Mouse (Mus musculus): Measurements from ENCODE around the gene Tfg. TPM values are rescaled to one million over a fixed set of nuclear protein-coding genes. Genes with fewer than 3 reads are reported as not detected.

Gene Tfg
- polyA plus RNA-seq, 1 experiment, result 67.8 TPM

DNA sequence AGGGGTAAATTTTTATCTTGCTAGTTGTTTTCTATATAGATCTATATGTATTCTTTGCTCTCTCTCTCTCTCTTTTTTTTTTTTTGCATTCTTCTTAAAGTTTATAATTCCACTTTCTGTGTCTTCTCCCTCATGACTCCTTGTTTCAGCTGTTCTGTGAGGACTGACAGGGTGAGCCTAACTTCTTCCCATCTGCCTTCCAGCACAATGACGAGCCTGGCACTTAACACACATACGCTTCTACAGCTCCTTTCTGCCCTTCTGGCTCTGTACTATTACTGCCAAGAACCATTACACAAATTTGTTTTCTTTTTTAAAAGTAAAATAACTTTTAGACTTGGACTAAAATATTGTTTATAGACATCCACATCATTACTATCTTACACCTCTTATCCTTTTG is 43.8 kb downstream of the Tfg start:
- H3K4me1 ChIP-seq (ENCODE audit: control insufficient read depth, insufficient read depth, insufficient read length, low read length), result peaks cover 2% of the 10 kb centered on the region; the same call in 1 of the 2 replicates
- no peak overlapping the region for H3K27ac ChIP-seq (replicated peaks; ENCODE audit: low read depth, low read length)
- H3K4me3 ChIP-seq (ENCODE audit: insufficient read depth, low read depth, low read length), result no peak overlapping the region

DNA sequence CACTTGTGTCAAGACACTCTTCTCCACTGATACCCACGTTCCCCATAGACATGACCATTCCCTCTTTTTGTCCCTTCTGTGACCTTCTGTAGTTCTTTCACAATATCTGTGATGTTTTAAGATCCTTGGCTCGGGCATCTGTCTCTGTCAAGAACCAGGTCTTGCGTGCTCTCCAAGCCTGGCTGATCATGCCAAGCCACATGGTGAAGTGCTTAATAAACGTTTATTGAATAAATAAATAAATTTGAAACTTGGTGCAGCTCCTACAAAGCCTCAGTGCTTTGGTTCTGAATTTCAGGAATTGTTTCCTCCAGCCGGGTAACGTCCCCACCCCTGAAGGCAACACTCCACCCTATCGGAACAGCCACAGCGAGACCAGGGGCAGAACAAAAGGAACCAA is 46.3 kb downstream of the Tfg start:
- H3K27ac ChIP-seq (replicated peaks; ENCODE audit: low read depth, low read length), result no peak overlapping the region
- no peak overlapping the region for H3K4me3 ChIP-seq (ENCODE audit: insufficient read depth, low read depth, low read length)

DNA sequence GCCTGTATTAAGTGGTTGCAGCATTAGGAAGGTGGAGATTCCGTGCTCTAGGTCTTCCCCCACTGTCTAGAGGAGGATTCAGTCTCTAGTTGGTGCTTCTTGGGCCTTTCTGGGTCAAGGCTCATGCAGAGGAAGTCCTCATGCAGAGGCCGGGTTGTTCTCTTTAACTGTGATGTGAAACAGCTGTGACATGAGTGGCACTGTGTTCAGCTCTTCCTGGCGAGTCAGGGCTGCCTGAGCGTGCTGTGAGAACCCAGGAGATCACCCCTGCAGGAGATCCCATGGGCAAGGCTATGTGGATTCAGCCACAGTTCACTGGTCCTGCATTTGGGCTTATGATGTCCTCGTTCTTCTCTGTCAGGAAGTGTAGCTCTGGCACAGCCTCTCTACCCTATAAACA is 47.7 kb downstream of the Tfg start:
- no peak overlapping the region for H3K27ac ChIP-seq (replicated peaks; ENCODE audit: low read depth, low read length)
- no peak overlapping the region for H3K4me3 ChIP-seq (ENCODE audit: insufficient read depth, low read depth, low read length)

More for the DNA sequence above, 46.3 kb downstream of the Tfg start:
- peaks cover 2% of the 10 kb centered on the region; the same call in 1 of the 2 replicates for H3K4me1 ChIP-seq (ENCODE audit: control insufficient read depth, insufficient read depth, insufficient read length, low read length)

DNA sequence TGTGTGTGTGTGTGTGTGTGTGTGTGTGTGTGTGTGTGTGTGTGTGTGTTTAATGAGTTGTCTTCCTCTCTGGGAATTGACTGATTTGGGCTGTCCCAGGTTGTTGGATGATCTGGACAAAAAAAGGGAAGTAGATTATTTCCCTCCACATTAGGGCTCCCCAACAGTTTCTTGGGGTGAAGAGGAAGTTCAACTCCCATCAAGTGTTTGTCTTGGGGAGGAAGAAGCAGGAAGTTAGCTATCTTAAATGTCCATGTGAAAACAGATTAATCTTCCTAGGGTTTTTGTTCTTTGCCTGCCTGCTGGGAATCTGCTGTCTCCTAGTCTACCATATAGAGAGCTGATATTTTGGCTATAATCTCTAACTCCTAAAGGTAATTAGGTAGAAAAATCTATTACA is 58.4 kb downstream of the Tfg start:
- Histone ChIP-seq H3K27ac (replicated peaks; ENCODE audit: low read depth, low read length) (no peak overlapping the region), H3K4me1 (ENCODE audit: control insufficient read depth, insufficient read depth, insufficient read length, low read length) (no peaks in the 10 kb centered on the region), H3K4me3 (ENCODE audit: insufficient read depth, low read depth, low read length) (no peak overlapping the region)

More for the DNA sequence above, 47.7 kb downstream of the Tfg start:
- H3K4me1 ChIP-seq (ENCODE audit: control insufficient read depth, insufficient read depth, insufficient read length, low read length), result peaks cover 2% of the 10 kb centered on the region; the same call in 1 of the 2 replicates

DNA sequence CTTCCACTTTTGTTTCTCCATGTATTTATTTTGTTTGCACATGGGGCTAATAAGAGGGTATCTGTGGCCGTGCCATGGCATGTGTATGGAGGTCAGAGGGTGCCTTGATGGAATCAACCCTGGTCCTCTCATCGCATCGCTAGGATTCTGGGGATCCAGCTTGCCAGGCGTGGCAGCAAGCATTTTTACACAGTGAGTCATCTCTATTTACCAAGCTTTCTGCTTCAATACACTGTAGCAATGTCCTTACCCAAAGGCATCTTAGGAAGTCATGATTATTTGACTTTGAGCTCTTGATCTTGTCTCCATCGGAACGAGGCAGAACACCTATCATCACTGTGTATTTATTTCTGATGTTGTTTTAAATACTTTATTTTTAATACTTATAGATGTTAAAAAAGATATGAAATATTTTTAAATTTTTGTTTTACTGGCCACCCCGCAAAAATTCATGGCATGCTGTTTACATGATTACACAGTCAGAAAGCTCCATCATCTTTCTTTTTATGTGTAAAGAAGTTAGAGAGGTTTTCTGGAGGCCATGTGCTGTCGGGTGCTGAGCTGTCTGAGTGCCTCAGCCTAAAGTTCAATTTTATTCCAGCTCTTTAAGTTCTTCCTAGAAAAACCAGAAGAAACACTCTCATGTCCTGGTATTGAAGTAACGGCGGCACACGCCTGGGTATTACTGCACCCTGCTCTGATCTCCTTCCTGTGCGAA is 61.9 kb downstream of the Tfg start:
- Histone ChIP-seq H3K27ac (replicated peaks; ENCODE audit: low read depth, low read length) (no peak overlapping the region), H3K4me3 (ENCODE audit: insufficient read depth, low read depth, low read length) (no peak overlapping the region), H3K4me1 (ENCODE audit: control insufficient read depth, insufficient read depth, insufficient read length, low read length) (no peaks in the 10 kb centered on the region)

DNA sequence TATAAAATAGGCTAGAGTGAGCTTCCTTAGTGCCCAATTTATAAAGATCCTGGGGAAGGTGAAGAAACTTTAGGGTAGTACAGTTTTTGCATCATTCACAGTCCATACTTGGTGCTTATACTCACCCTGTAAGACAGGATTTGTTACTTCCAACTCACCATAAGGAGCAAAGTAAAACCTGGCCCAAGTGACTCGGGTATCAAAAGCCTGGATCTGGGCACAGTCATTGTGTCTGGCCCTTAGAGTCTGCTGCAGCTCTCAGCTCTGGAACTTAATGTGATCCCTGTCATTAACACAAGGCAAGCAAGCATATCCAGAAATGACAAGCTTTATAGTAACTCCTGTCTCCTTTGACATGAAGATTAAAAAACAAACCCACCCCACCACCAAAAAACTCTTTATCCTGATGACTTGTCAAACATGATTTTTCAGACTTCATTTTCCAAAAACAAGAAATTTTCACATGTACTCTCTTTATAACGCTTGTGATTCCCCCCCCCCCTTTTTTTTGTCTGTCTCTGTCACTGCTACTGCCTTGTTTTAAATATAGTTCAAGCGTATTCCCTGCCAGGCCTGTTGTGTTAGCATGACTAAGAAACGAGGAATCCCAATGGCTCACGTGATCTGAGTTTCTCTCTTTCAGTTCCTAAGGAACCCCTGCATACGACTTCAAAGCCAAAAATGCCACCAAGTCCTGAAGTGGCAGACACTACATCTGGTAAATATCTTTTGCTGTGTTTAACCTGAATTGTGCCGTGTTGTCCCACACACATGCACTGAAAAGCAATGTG is 70.7 kb downstream of the Tfg start:
- H3K27ac ChIP-seq (replicated peaks; ENCODE audit: low read depth, low read length), result no peak overlapping the region
- H3K4me1 ChIP-seq (ENCODE audit: control insufficient read depth, insufficient read depth, insufficient read length, low read length), result no peaks in the 10 kb centered on the region
- no peak overlapping the region for H3K4me3 ChIP-seq (ENCODE audit: insufficient read depth, low read depth, low read length)

DNA sequence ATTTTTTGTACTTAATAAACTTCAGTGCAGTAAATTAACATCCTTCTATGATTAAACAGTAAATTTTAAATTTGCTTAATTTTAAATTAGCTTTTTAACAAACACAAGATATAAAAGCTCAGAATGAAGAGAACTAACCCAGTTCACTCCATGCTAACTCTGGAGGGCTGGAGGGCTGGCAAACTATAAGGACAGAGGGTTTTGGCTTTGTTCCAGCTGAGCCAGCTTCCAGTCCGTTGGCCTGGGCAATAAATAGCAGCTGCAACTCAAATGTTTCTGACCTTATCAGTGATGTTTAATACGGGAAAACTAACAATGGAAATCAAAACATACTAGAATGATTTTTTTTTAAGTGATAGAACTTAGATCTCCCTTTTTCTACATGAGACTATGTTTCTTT is 72.0 kb downstream of the Tfg start:
- Histone ChIP-seq H3K27ac (replicated peaks; ENCODE audit: low read depth, low read length) (no peak overlapping the region), H3K4me3 (ENCODE audit: insufficient read depth, low read depth, low read length) (no peak overlapping the region), H3K4me1 (ENCODE audit: control insufficient read depth, insufficient read depth, insufficient read length, low read length) (no peaks in the 10 kb centered on the region)

Other genes with a start within 250 kb of the Tfg start
- 7.9 and 8.9 TPM in 2 replicates for gene Abi3bp, start 239.6 kb downstream of the Tfg start, polyA plus RNA-seq (2012; ENCODE audit: insufficient read depth, insufficient read length, missing spikeins)
- not detected in 2 replicates for gene Adgrg7, start 78.4 kb upstream of the Tfg start, polyA plus RNA-seq (2012; ENCODE audit: insufficient read depth, insufficient read length, missing spikeins)
- 2.2 and 3.8 TPM in 2 replicates for gene Tmem45a, start 168.7 kb upstream of the Tfg start, polyA plus RNA-seq (2012; ENCODE audit: insufficient read depth, insufficient read length, missing spikeins)
- not detected in 2 replicates for gene Lnp1, start 210.6 kb upstream of the Tfg start, polyA plus RNA-seq (2012; ENCODE audit: insufficient read depth, insufficient read length, missing spikeins)

Data from brown adipose tissue, adult 24 weeks (tissue).